Mouse (Mus musculus): ENCODE data around the gene Ttc17. TPM values are rescaled to one million over a fixed set of nuclear protein-coding genes. Genes with fewer than 3 reads are reported as not detected.
A peak's percentile ranks its signal among the peaks of the same experiment; 100 is the strongest.
"Not testable (repeated sequence)": the region's sequence is repeated elsewhere in the genome, so short reads cannot be mapped to it uniquely, and the experiment has no call there.

Ttc17 gene
- polyA plus RNA-seq, 1 experiment from 2014 or later = 13.7 TPM

GRCm38 (mm10) chr2:94389000-94389399 lies 17.5 kb downstream of the Ttc17 start:
- Histone ChIP-seq H3K9ac (ENCODE audit: low read depth, low read length) (no peak overlapping the region), H3K36me3 (ENCODE audit: insufficient read depth, low read length) (peaks cover 6% of the 10 kb centered on the region; the same call in 1 of the 2 replicates), H3K4me3 (replicated peaks; ENCODE audit: low read depth, low read length) (no peak overlapping the region), H3K27ac (no peak overlapping the region), H3K4me1 (replicated peaks; ENCODE audit: insufficient read depth, low read length) (no peaks in the 10 kb centered on the region), H3K27me3 (ENCODE audit: insufficient read depth, low read length) (no peaks in the 10 kb centered on the region), H3K4me2 (ENCODE audit: low read length) (no peak overlapping the region), H3K9me3 (replicated peaks; ENCODE audit: low read length) (no peaks in the 10 kb centered on the region)
- TF ChIP-seq CTCF (IDR thresholded peaks at IDR 0.05; ENCODE audit: low read depth) = no peak
- DNase-seq (ENCODE audit: low spot score) (no peak), ATAC-seq (replicated peaks; ENCODE audit: low FRiP score, low read depth) (no peak)
- 68% methylated on average over 9 of the region's 9 CpGs for WGBS

DNA sequence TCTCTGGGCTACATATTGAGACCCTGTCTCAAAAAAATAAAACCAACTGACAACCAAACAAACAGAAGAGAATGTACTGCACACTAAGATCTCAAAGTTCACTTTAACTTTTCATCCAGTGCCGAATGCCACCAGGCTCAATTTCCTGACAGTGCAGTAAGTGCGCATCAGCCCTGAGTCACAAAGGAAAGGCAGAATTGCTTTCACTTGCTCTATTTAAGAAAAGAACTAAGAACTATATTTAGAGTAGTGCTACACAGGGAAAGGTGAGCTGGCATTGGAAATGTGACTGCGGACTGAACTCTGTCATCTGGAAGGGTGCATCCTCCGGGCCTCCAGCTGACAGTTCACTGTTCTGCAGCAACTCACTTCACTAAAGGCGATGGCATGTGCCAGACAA lies 18.6 kb downstream of the Ttc17 start:
- Histone ChIP-seq H3K9me3 (replicated peaks; ENCODE audit: low read length) (no peaks in the 10 kb centered on the region), H3K4me3 (replicated peaks; ENCODE audit: low read depth, low read length) (no peak overlapping the region), H3K4me2 (ENCODE audit: low read length) (no peak overlapping the region), H3K9ac (ENCODE audit: low read depth, low read length) (no peak overlapping the region), H3K27ac (no peak overlapping the region), H3K36me3 (ENCODE audit: insufficient read depth, low read length) (peaks cover 11% of the 10 kb centered on the region), H3K27me3 (ENCODE audit: insufficient read depth, low read length) (no peaks in the 10 kb centered on the region), H3K4me1 (replicated peaks; ENCODE audit: insufficient read depth, low read length) (no peaks in the 10 kb centered on the region)
- no peak for TF ChIP-seq CTCF (IDR thresholded peaks at IDR 0.05; ENCODE audit: low read depth)
- DNase-seq (ENCODE audit: low spot score) (no peak), ATAC-seq (replicated peaks; ENCODE audit: low FRiP score, low read depth) (no peak)
- 83% methylated on average over 5 of the region's 5 CpGs for WGBS

- H3K27ac ChIP-seq; H3K27me3 ChIP-seq (ENCODE audit: insufficient read depth, low read length); H3K4me2 ChIP-seq (ENCODE audit: low read length); H3K4me3 ChIP-seq (replicated peaks; ENCODE audit: low read depth, low read length); DNase-seq (ENCODE audit: low spot score); ATAC-seq (replicated peaks; ENCODE audit: low FRiP score, low read depth); H3K9me3 ChIP-seq (replicated peaks; ENCODE audit: low read length); H3K4me1 ChIP-seq (replicated peaks; ENCODE audit: insufficient read depth, low read length); H3K9ac ChIP-seq (ENCODE audit: low read depth, low read length): not testable (repeated sequence)
- H3K36me3 ChIP-seq (ENCODE audit: insufficient read depth, low read length) = peaks cover 19% of the 10 kb centered on the region
- 93% methylated on average over 10 of the region's 10 CpGs for WGBS
Measured at GRCm38 (mm10) chr2:94384483-94384882, 22.0 kb downstream of the Ttc17 start.

GRCm38 (mm10) chr2:94381057-94381647 lies 25.3 kb downstream of the Ttc17 start:
- Histone ChIP-seq H3K4me2 (ENCODE audit: low read length) (no peak overlapping the region), H3K4me3 (replicated peaks; ENCODE audit: low read depth, low read length) (no peak overlapping the region), H3K27ac (no peak overlapping the region), H3K36me3 (ENCODE audit: insufficient read depth, low read length) (peaks cover 20% of the 10 kb centered on the region), H3K9ac (ENCODE audit: low read depth, low read length) (no peak overlapping the region), H3K27me3 (ENCODE audit: insufficient read depth, low read length) (no peaks in the 10 kb centered on the region), H3K9me3 (replicated peaks; ENCODE audit: low read length) (no peaks in the 10 kb centered on the region), H3K4me1 (replicated peaks; ENCODE audit: insufficient read depth, low read length) (no peaks in the 10 kb centered on the region)
- ATAC-seq (replicated peaks; ENCODE audit: low FRiP score, low read depth) (no peak), DNase-seq (ENCODE audit: low spot score) (no peak)
- no peak for TF ChIP-seq CTCF (IDR thresholded peaks at IDR 0.05; ENCODE audit: low read depth)
- 85% methylated on average over 2 of the region's 2 CpGs for WGBS

- Histone ChIP-seq H3K27me3 (ENCODE audit: insufficient read depth, low read length) (no peaks in the 10 kb centered on the region), H3K4me2 (ENCODE audit: low read length) (no peak overlapping the region), H3K36me3 (ENCODE audit: insufficient read depth, low read length) (peaks cover 32% of the 10 kb centered on the region), H3K4me3 (replicated peaks; ENCODE audit: low read depth, low read length) (no peak overlapping the region), H3K9ac (ENCODE audit: low read depth, low read length) (no peak overlapping the region), H3K27ac (no peak overlapping the region), H3K4me1 (replicated peaks; ENCODE audit: insufficient read depth, low read length) (no peaks in the 10 kb centered on the region), H3K9me3 (replicated peaks; ENCODE audit: low read length) (no peaks in the 10 kb centered on the region)
- DNase-seq (ENCODE audit: low spot score) (no peak), ATAC-seq (replicated peaks; ENCODE audit: low FRiP score, low read depth) (no peak)
- 83% methylated on average over 11 of the region's 11 CpGs for WGBS
- 0 out of 2 replicates have a peak, but pooled peaks have one; percentile 32 for TF ChIP-seq CTCF (IDR thresholded peaks at IDR 0.05; ENCODE audit: low read depth)
Measured at GRCm38 (mm10) chr2:94378678-94379077, 27.8 kb downstream of the Ttc17 start.

GRCm38 (mm10) chr2:94371093-94371492 lies 35.4 kb downstream of the Ttc17 start:
- no peaks in the 10 kb centered on the region for H3K4me1 ChIP-seq (replicated peaks; ENCODE audit: insufficient read depth, low read length)
- ATAC-seq (replicated peaks; ENCODE audit: low FRiP score, low read depth) (no peak), DNase-seq (ENCODE audit: low spot score) (peak; percentile 35)
- H3K36me3 ChIP-seq (ENCODE audit: insufficient read depth, low read length) = peaks cover 53% of the 10 kb centered on the region; the same call in 1 of the 2 replicates
- no peak overlapping the region for H3K4me3 ChIP-seq (replicated peaks; ENCODE audit: low read depth, low read length)
- no peaks in the 10 kb centered on the region for H3K9me3 ChIP-seq (replicated peaks; ENCODE audit: low read length)
- H3K9ac ChIP-seq (ENCODE audit: low read depth, low read length) = no peak overlapping the region
- 82% methylated on average over 6 of the region's 6 CpGs for WGBS
- H3K4me2 ChIP-seq (ENCODE audit: low read length) = no peak overlapping the region
- H3K27ac ChIP-seq = no peak overlapping the region
- peak; percentile 58 for TF ChIP-seq CTCF (IDR thresholded peaks at IDR 0.05; ENCODE audit: low read depth)
- no peaks in the 10 kb centered on the region for H3K27me3 ChIP-seq (ENCODE audit: insufficient read depth, low read length)

GRCm38 (mm10) chr2:94363821-94364220 lies 42.7 kb downstream of the Ttc17 start:
- Histone ChIP-seq H3K9ac (ENCODE audit: low read depth, low read length) (no peak overlapping the region), H3K27me3 (ENCODE audit: insufficient read depth, low read length) (no peaks in the 10 kb centered on the region), H3K9me3 (replicated peaks; ENCODE audit: low read length) (no peaks in the 10 kb centered on the region), H3K4me2 (ENCODE audit: low read length) (no peak overlapping the region), H3K4me3 (replicated peaks; ENCODE audit: low read depth, low read length) (no peak overlapping the region), H3K36me3 (ENCODE audit: insufficient read depth, low read length) (peaks cover 41% of the 10 kb centered on the region), H3K4me1 (replicated peaks; ENCODE audit: insufficient read depth, low read length) (no peaks in the 10 kb centered on the region), H3K27ac (no peak overlapping the region)
- DNase-seq (ENCODE audit: low spot score) (no peak), ATAC-seq (replicated peaks; ENCODE audit: low FRiP score, low read depth) (no peak)
- TF ChIP-seq CTCF (IDR thresholded peaks at IDR 0.05; ENCODE audit: low read depth) = no peak
- WGBS = 95% methylated on average over 6 of the region's 6 CpGs
